Mouse (Mus musculus) cortical plate, adult 2 months (tissue): ENCODE results near the gene Acadm. TPM values are rescaled to one million over a fixed set of nuclear protein-coding genes. Genes with fewer than 3 reads are reported as not detected.

ENCODE experiments used
- H3K27ac ChIP-seq: fragments of 200-500 bp; 2 replicates; pipeline ENCODE4 v1.5.1; 2012; ENCODE audit warnings: low read length, control low read depth, inconsistent platforms; ENCODE audit not compliant: insufficient read depth
- H3K4me1 ChIP-seq: fragments of 200-500 bp; 2 replicates; pipeline ENCODE4 v1.6.1; 2011; ENCODE audit warnings: low read length; ENCODE audit not compliant: control insufficient read depth, insufficient read depth
- H3K4me3 ChIP-seq: fragments of 200-500 bp; 2 replicates; pipeline ENCODE4 v1.5.1; 2011; ENCODE audit warnings: mild to moderate bottlenecking, low read length, control low read depth; ENCODE audit not compliant: insufficient read depth
- CTCF ChIP-seq: fragments of 200-500 bp; IDR thresholded peaks from 2 replicates; pipeline ENCODE4 v1.5.1; 2011; ENCODE audit warnings: mild to moderate bottlenecking, control low read depth, low read length; ENCODE audit not compliant: insufficient read depth; ENCODE audit errors: extremely low read depth
- POLR2A ChIP-seq: fragments of 200-500 bp; IDR thresholded peaks from 2 replicates; pipeline ENCODE4 v1.6.1; 2011; ENCODE audit warnings: mild to moderate bottlenecking, low read length, control low read depth; ENCODE audit not compliant: insufficient read depth; ENCODE audit errors: extremely low read depth
- polyA plus RNA-seq: library from polyadenylated mRNA; depleted of rRNA; stranded (reverse); fragments of >200 nt; gene quantifications from 2 replicates; pipeline ENCODE4 v1.2.3, GENCODE M21; 2012

Gene Acadm
- polyA plus RNA-seq, 1 experiment, result 54.4 TPM

- TF ChIP-seq POLR2A, result no peak
- no peak for TF ChIP-seq CTCF
- H3K4me1 ChIP-seq, result peaks cover 2% of the 10 kb centered on the region; the same call in 1 of the 2 replicates
- no peak overlapping the region for H3K4me3 ChIP-seq
- H3K27ac ChIP-seq, result no peak overlapping the region
These were observed 2.8 kb downstream of the Acadm start for GRCm38 (mm10) chr3:153941613-153942012.

- Histone ChIP-seq H3K27ac (no peak overlapping the region), H3K4me3 (no peak overlapping the region), H3K4me1 (peaks cover 5% of the 10 kb centered on the region; the same call in 1 of the 2 replicates)
- TF ChIP-seq POLR2A (no peak), CTCF (no peak)
These were observed 3.9 kb downstream of the Acadm start for GRCm38 (mm10) chr3:153940486-153940885.

- H3K4me3 ChIP-seq, result no peak overlapping the region
- TF ChIP-seq CTCF (no peak), POLR2A (no peak)
- H3K4me1 ChIP-seq, result peaks cover 5% of the 10 kb centered on the region; the same call in 1 of the 2 replicates
- H3K27ac ChIP-seq, result no peak overlapping the region
These were observed 4.4 kb downstream of the Acadm start for GRCm38 (mm10) chr3:153940021-153940420.

- Histone ChIP-seq H3K4me3 (no peak overlapping the region), H3K4me1 (peaks cover 5% of the 10 kb centered on the region; the same call in 1 of the 2 replicates), H3K27ac (no peak overlapping the region)
- TF ChIP-seq CTCF, result no peak
These were observed 7.2 kb downstream of the Acadm start for GRCm38 (mm10) chr3:153937116-153937810.

- no peak for TF ChIP-seq POLR2A
- no peak for TF ChIP-seq CTCF
- Histone ChIP-seq H3K27ac (no peak overlapping the region), H3K4me3 (no peak overlapping the region), H3K4me1 (peaks cover 5% of the 10 kb centered on the region; the same call in 1 of the 2 replicates)
These were observed 8.6 kb downstream of the Acadm start for GRCm38 (mm10) chr3:153935878-153936277.

GRCm38 (mm10) chr3:153932461-153932860 is 12.0 kb downstream of the Acadm start:
- no peak overlapping the region for H3K27ac ChIP-seq
- H3K4me1 ChIP-seq, result peaks cover 5% of the 10 kb centered on the region; the same call in 1 of the 2 replicates
- TF ChIP-seq CTCF (no peak), POLR2A (no peak)
- no peak overlapping the region for H3K4me3 ChIP-seq

GRCm38 (mm10) chr3:153929526-153929925 is 14.9 kb downstream of the Acadm start:
- no peak overlapping the region for H3K27ac ChIP-seq
- no peak for TF ChIP-seq CTCF
- TF ChIP-seq POLR2A, result no peak
- H3K4me3 ChIP-seq, result no peak overlapping the region
- no peaks in the 10 kb centered on the region for H3K4me1 ChIP-seq

- no peak overlapping the region for H3K27ac ChIP-seq
- TF ChIP-seq CTCF, result no peak
- TF ChIP-seq POLR2A, result no peak
- no peaks in the 10 kb centered on the region for H3K4me1 ChIP-seq
- no peak overlapping the region for H3K4me3 ChIP-seq
These were observed 18.1 kb downstream of the Acadm start for GRCm38 (mm10) chr3:153926333-153926732.

- Histone ChIP-seq H3K4me1 (no peaks in the 10 kb centered on the region), H3K4me3 (no peak overlapping the region), H3K27ac (no peak overlapping the region)
- no peak for TF ChIP-seq POLR2A
- no peak for TF ChIP-seq CTCF
These were observed 23.1 kb downstream of the Acadm start for GRCm38 (mm10) chr3:153921147-153921910.

- no peak overlapping the region for H3K27ac ChIP-seq
- no peaks in the 10 kb centered on the region for H3K4me1 ChIP-seq
- TF ChIP-seq CTCF (no peak), POLR2A (no peak)
- no peak overlapping the region for H3K4me3 ChIP-seq
These were observed 27.2 kb downstream of the Acadm start for GRCm38 (mm10) chr3:153917200-153917599.
